Mouse (Mus musculus) hematopoietic stem cell, adult 5-6 weeks (primary cell): ENCODE measurements at regions not wholly inside any gene's neighbourhood (a gene's known extent, or its start where the extent isn't known, plus 50 kb on each side); places are given as distances from the start of the nearest gene placed in this dataset.

ENCODE experiments used
- ATAC-seq, 2 experiments: fragments of 125-278 bp in 1 of 2; replicated peaks in 1 of 2; 2 replicates each; pipeline ENCODE4 v1.8.0; 2016 to 2017; ENCODE audit warnings: inconsistent platforms in 2 of 2, mild to moderate bottlenecking in 2 of 2, moderate number of reproducible peaks in 2 of 2, low read depth in 1 of 2, moderate TSS enrichment in 1 of 2; ENCODE audit not compliant: low FRiP score in 2 of 2, poor library complexity in 2 of 2, severe bottlenecking in 2 of 2, insufficient read depth in 1 of 2, low TSS enrichment in 1 of 2

DNA sequence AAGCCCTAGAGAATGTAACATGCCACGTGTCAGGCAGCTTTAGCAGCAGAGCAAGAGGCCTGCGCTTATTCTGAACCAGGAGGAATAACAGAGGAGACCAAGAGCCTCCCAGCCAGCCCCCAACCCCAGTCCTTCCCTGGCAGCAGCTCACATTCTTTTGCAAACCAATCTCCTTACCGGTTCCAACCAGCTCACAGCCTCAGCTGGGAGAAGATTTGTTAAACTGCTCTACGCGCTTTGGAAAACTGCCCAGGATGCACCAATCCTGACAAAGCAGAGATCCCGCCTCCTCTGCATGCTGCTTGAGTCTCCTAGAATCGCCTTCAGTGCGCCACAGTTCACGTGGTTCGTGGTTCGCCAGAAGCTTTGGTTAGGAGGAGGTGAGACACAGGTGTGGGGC lies 51.8 kb downstream of the Gm9376 start:
- no peak for ATAC-seq

- no peak for ATAC-seq
Observed at GRCm38 (mm10) chr14:118320101-118320500, 53.3 kb downstream of the Gm9376 start.

GRCm38 (mm10) chr14:118321083-118321482 lies 54.3 kb downstream of the Gm9376 start:
- ATAC-seq, result no peak

DNA sequence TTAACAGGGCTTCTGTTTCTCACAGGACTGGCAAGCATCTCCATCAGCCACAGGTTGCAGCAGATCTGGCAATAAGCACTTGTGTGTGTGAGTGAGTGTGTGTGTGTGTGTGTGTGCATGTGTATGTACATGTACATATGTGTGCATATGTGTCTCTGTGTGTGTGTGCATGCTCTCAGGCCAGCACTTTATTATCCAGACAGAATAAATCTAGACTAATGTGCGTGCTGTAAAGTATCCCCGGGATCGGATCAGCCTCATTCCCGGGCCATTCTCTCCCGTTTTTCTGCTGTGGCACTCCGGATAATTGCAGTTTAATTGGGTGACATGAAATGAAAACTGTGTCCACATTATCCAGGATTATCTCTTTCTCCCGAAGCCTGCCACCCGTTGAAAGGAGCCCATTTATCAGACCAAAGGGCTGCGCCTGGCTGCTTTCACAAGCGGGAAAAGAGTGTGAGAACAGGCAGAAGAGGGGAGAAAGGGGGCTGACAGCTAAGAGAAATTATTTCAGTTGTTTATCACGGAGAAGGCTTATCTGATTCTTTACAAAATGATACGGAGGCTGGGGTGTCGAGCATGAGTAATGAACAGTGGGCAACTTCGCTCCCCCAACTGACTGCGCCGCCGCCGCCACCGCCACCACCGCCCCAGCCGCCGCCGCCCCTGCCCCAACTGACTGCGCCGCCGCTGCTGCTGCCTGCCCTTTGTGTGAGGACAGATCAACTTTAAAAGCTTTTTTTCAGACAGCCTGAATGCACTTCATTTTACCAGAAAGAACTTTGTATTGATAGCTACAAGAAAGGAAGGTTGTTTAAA lies 55.5 kb downstream of the Gm9376 start:
- ATAC-seq, result no peak

GRCm38 (mm10) chr14:118322865-118323264 lies 56.1 kb downstream of the Gm9376 start:
- peak in 1 of 2 experiments; percentile 12; a peak in 1 of 4 replicates for ATAC-seq

GRCm38 (mm10) chr14:118338071-118338470 lies 71.3 kb downstream of the Gm9376 start:
- no peak for ATAC-seq

DNA sequence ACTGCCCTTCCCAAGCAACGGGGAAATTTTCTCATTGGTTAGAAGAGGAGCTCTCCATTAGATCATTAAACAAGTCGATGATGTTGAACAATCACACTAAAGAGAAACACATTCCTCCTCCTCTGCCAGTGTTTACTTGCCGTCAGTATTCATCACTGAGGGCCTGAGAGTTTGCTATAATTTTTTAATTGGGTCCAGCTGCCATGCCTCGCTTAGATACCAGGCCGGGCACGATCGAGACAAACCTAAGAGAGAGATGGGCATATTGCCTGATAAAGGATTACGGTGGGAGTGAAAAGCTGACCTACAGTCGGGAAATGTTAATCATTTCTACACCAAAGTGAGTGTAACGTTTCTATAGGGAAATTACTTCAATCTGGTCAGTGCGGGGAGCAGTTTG lies 96.2 kb downstream of the Gm9376 start:
- ATAC-seq, result no peak

GRCm38 (mm10) chr14:118363391-118363821 lies 96.6 kb downstream of the Gm9376 start:
- no peak for ATAC-seq

DNA sequence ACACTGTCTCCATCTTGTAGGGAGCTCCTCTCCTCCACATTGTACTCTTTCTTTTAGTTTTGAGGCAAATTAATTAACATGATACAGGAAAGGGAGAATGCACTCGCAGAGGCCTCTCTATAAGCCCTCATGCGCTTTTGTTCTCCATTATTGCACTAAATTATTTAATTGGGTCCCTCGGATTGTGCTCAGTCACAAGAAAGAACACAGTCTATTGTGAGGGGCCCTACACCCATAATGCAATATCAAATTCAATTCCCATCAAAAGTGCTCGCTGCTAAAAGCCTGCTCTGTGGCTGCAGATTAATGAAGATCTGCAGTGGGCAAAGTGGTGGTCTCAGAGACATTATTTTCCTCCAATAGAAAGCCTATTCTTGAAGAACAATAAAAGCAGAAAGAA lies 99.8 kb downstream of the Gm9376 start:
- ATAC-seq, result no peak

GRCm38 (mm10) chr14:118368619-118369431 lies 102.1 kb downstream of the Gm9376 start:
- peak in 1 of 2 experiments; percentile 26; a peak in 1 of 4 replicates for ATAC-seq

- peak; percentile 91 to 92 for ATAC-seq
Observed at GRCm38 (mm10) chr14:118371336-118371735, 104.6 kb downstream of the Gm9376 start.

DNA sequence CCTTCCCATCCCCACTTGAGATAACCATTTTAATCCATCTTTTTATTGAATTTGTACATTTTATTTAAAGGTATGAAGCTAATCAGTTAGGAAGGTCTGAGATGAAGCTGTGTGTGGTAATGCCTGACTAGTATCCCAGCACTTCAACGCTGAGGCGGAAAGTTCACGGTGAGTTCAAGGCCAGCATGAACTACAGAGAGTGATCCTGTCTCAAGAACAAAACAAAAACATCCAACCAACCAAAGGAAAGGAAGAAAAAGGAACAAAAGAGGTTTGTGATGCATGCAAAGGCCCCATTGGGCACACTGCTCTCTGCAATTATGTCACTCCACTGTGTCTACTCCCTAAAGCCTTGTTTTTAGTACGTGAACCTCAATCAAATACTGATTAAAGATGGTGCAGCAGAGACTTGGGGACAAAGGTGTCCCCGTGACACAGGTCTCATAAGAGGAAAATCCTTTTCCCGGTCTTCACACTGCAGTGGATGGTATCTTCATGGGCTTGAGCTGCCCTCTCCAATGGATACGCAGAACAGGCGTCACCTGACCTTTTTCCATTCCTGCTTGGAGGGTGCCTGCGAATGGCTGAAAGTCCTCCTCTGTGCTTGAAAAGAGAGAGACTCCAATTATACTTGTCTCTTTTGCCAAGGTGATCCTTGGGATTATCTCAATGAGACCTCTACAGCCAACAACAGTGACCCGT lies 108.2 kb downstream of the Gm9376 start:
- no peak for ATAC-seq

GRCm38 (mm10) chr14:118375641-118376040 lies 108.9 kb downstream of the Gm9376 start:
- no peak for ATAC-seq

- ATAC-seq, result no peak
Observed at GRCm38 (mm10) chr14:118379624-118380023, 112.9 kb downstream of the Gm9376 start.

- peak in 1 of 2 experiments; percentile 36; a peak in 1 of 4 replicates for ATAC-seq
Observed at GRCm38 (mm10) chr14:118385529-118385932, 118.8 kb downstream of the Gm9376 start.

DNA sequence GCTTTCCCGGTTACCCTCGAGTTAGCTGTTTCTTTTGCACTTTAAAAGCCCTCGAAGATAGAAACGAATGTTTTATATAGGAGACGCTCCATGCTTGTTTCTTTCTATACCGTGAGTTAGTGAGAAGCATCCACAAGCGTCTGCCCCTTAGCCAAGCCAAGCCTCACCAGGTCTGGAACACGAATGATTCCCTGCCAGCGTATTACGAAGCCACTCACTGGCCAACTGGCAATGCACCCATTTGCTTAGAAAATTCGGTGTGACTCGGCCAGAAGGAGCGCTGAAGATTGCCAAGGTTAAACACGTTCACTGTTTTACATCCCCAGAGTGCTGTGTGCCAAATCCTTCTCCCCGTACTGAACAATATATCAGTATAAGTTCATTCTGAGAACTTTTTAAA lies 121.3 kb downstream of the Gm9376 start:
- ATAC-seq, result no peak

- ATAC-seq, result no peak
Observed at GRCm38 (mm10) chr14:118390790-118391189, 124.0 kb downstream of the Gm9376 start.

GRCm38 (mm10) chr14:118391561-118391960 lies 124.8 kb downstream of the Gm9376 start:
- no peak for ATAC-seq
